Mouse (Mus musculus) bone marrow, adult 2 months (tissue): ENCODE measurements around the gene Tmtc1.

Experiments used
- CTCF ChIP-seq: fragments of 200-500 bp; IDR thresholded peaks from 2 replicates; pipeline ENCODE4 v1.5.1; 2011; ENCODE audit warnings: low read length, control low read depth; ENCODE audit not compliant: control insufficient read depth, insufficient read depth
- POLR2A ChIP-seq: fragments of 200-500 bp; IDR thresholded peaks from 2 replicates; pipeline ENCODE4 v1.6.1; 2011; ENCODE audit warnings: low read depth, mild to moderate bottlenecking, control low read depth, low read length, borderline replicate concordance; ENCODE audit not compliant: control insufficient read depth

- TF ChIP-seq CTCF (no peak), POLR2A (no peak)
Observed at GRCm38 (mm10) chr6:148405599-148405998, 38.6 kb downstream of the Tmtc1 start.
